Mouse (Mus musculus) spleen, postnatal 36 days (tissue): Measurements from ENCODE around the gene Syn3.

Experiments
- DNase-seq, 2 experiments: peaks; one replicate each; pipeline ENCODE4 v3.0.0; 2022; ENCODE audit warnings: low spot score in 2 of 2, mixed read lengths in 1 of 2

The Syn3 gene

GRCm38 (mm10) chr10:86277327-86277726, 221.4 kb downstream of the Syn3 start:
- no peak for DNase-seq

GRCm38 (mm10) chr10:86275585-86275984, 223.1 kb downstream of the Syn3 start:
- DNase-seq = no peak

- no peak for DNase-seq
These were observed 225.1 kb downstream of the Syn3 start for GRCm38 (mm10) chr10:86273410-86274191.

- no peak for DNase-seq
These were observed 225.9 kb downstream of the Syn3 start for GRCm38 (mm10) chr10:86272826-86273225.

DNA sequence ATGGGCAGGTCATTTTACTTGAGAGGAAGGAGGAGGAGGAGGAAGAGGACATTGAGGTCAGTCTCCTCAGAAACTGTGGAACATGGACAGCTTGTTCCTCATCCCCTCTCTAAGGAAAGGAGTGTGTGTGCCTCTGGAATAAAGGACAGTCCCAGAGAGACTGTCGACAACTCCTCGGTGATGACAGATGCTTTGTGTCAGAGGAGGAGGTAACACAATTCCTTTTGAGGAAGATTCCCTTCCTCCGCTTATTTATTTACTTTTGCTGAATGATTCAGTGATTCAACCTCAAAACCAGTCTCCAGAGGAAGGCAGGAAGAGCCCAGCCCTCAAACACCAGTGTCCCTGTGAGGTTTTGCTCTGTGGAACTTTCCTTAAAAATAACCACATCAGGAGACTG, 228.4 kb downstream of the Syn3 start:
- DNase-seq = no peak

GRCm38 (mm10) chr10:86264618-86265017, 234.1 kb downstream of the Syn3 start:
- DNase-seq = no peak

GRCm38 (mm10) chr10:86261725-86262124, 237.0 kb downstream of the Syn3 start:
- DNase-seq = no peak

DNA sequence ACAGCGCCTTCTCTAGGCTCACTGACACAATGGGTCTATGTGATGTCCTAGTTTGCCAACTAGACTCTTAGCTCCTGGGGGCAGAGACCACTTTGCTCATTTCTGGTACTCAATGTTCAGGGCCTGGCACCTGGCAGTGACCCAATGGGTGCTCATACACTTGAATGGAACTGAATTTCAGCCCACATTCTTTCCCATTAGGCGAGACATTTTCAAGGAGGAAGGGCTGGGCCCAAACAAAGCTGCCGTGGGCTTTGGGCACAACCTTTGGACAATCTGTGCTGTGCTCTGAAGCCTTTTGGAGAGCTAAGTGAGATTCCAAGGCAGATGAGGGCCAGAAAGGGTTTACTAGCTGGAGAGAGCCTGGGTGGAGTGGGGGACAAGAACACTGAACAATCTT, 239.7 kb downstream of the Syn3 start:
- no peak for DNase-seq

GRCm38 (mm10) chr10:86258046-86258445, 240.7 kb downstream of the Syn3 start:
- no peak for DNase-seq

- DNase-seq = no peak
These were observed 241.7 kb downstream of the Syn3 start for GRCm38 (mm10) chr10:86257045-86257444.

- no peak for DNase-seq
These were observed 242.5 kb downstream of the Syn3 start for GRCm38 (mm10) chr10:86256221-86256620.

DNA sequence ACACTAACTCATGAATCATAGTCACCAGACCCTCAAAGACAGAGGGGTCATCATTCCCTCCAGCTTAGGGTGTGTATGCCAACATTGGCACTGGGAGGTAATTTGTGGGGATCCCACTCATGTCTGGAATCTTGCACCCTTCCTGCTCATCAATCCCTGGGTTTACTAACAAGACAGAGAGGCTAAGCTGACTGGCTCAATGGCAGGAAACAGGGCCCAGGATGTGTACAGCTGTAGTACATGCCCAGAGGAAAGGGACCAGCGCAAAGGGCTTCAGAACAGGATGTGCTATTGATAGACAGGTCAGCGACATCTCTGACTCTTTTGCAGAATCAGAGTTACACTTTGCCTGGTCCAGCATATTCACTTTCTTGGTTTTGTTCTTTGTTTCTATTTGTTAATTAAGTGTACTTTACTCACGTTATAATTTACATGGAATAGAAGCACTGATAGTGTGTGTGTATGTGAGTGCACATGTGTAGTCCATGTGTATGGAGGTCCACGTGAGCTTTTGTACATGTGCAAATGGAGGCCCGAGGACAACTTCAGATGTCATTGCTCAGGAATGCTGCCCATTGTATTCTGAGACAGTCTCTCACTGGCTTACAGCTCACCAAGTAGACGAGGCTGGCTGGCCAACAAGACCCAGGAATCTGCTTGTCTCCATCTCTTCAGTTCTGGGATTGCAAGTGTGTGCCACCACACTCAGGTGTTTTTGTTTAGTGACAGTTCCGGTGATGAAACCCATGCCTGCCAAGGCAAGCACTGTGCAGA, 248.4 kb downstream of the Syn3 start:
- no peak for DNase-seq

- DNase-seq = no peak
These were observed 249.4 kb downstream of the Syn3 start for GRCm38 (mm10) chr10:86249283-86249682.

GRCm38 (mm10) chr10:86248807-86249206, 249.9 kb downstream of the Syn3 start:
- DNase-seq = no peak

DNA sequence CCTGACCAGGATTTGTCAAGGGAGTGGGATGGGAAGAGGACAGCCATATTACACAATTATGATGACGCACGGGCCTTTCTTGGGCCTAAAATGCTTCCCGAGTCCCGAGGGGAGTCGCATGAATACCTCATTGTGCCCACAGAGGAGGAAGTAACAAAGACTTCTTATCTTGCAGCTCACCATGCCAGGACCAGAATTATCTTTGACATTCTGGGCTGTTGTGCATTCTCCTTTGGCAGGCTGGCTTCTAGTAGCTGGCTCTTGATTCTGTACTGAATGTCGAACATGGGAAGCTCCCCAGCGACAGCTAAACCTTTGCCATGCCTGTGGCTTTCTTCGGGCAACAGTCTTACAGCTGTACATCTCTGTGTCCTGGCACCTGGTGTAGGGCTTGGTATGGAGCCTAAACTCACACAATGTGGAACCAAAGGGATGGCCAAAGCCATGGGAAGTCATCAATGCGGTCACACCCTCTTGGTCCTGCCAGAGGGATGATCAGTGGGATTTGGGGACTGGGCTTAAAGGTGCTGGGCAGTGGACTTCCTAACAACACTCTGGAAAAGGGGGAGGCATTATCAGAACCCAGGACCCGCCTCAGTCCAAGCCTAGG, 250.5 kb downstream of the Syn3 start:
- no peak for DNase-seq

DNA sequence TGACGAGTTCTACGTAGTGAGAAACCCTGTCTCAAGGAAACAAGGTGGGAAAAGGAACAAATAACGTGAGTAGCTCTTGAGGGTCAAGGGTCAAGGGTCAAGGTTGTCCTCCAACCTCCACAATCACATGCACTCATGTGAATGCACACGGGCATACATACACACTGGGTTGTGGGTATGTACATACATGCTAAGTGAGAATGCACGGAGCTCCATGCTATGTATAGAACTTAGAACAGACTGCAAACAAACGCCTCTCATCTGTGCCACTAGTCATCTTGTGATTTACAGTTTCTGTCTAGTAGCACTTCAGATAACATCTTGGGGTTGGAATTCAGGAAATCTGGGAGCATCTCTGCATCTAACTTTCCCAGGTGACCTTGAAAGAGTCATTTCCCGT, 253.3 kb downstream of the Syn3 start:
- DNase-seq = no peak

DNA sequence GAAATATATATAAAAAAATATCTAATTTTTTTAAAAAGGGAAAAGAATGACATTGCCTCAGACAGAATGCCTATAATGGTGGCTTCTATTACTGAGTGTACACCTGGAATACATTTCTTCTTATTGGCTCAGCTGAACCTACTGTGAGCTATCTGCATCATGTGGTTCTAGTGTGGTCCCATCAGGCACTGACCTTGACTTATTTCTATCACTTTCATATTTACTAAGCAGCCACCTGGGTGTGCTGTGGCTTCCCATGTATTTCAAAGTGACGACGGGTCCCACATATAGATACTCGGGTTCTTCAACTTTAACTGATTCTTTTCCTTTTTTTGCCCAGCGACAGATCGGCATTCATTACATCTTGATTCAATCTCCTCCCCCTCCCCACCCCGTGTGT, 255.2 kb downstream of the Syn3 start:
- no peak for DNase-seq

DNA sequence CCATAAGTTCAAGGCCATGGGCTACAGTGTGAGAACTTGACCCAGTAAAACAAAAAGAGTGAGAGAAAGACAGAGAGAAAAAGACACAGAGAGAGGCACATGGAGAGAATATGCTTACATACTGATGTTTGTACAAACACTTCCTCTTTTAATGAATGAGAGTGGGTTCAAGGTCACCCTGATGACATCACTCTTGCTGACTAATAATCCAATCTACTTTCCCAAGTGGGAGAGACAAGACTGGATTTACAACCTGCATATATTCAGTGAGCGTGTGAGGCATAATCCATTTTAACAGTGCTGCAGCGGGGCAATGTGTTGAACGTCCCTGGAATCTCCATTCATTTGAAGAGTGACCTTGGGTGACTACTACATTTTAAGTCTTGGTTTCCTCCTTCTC, 256.0 kb downstream of the Syn3 start:
- no peak for DNase-seq

DNA sequence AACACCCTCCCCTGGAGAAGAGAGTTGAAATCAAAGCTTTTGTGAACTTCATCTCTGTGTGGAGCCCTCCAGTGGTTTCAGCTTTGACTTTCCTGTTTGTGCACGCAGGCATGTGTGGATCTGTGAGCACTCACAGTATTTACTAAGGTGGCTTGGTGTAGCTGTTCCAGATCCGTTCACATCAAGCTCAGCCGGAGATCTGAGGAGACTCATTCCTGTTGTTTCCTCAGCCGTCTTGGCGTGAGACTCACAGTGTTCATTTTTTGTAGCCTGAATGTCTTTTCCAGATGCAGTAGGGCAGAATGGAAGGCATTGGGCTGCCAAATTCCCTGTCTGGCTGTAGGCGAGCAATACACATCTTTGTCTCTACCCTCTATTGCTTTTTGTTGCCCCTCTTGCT, 268.7 kb downstream of the Syn3 start:
- no peak for DNase-seq

DNA sequence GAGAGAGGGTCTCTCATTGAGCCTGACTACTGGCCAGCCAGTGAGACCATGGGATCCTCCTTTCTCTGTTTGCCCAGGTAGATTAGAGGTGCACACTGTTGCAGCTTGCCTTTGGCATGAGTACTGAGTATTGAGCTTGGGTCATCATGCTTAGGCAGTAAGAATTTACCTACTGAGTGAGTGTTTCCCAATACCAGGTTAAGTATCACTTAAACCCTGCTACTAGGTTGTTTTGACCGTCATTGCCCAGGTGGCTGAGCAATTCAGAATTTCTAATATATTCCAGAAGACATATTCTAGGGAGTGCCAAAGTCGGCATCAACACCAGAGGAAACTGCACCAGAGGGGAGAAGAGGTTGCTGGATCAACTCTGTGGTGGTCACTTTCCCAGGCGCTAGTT, 273.2 kb downstream of the Syn3 start:
- no peak for DNase-seq

GRCm38 (mm10) chr10:86218984-86219383, 279.7 kb downstream of the Syn3 start:
- DNase-seq = no peak

GRCm38 (mm10) chr10:86216836-86217235, 281.9 kb downstream of the Syn3 start:
- DNase-seq = no peak

- DNase-seq = no peak
These were observed 286.6 kb downstream of the Syn3 start for GRCm38 (mm10) chr10:86212062-86212461.
